Mouse (Mus musculus) neural tube, embryonic 15.5 days (tissue): ENCODE measurements around the gene Ccdc121. TPM values are rescaled to one million over a fixed set of nuclear protein-coding genes. Genes with fewer than 3 reads are reported as not detected.

Source experiments
- ATAC-seq: fragments of 200-750 bp; cut with Nextera tagmentation; 2 replicates; pipeline ENCODE4 v1.8.0; 2017; ENCODE audit warnings: mild to moderate bottlenecking, moderate TSS enrichment, moderate library complexity; ENCODE audit not compliant: low FRiP score
- H3K27ac ChIP-seq: fragments of 300-500 bp; sonication (generic); replicated peaks from 2 replicates; pipeline ENCODE4 v1.5.1; 2015; ENCODE audit warnings: mild to moderate bottlenecking, inconsistent platforms
- H3K27me3 ChIP-seq: fragments of 300-500 bp; sonication (generic); replicated peaks from 2 replicates; pipeline ENCODE4 v1.6.1; 2015; ENCODE audit warnings: inconsistent platforms
- H3K36me3 ChIP-seq: fragments of 300-500 bp; sonication (generic); 2 replicates; pipeline ENCODE4 v1.6.1; 2015; ENCODE audit warnings: inconsistent platforms
- H3K4me1 ChIP-seq: fragments of 300-500 bp; sonication (generic); 2 replicates; pipeline ENCODE4 v1.6.1; 2015; ENCODE audit warnings: inconsistent platforms
- H3K4me2 ChIP-seq: fragments of 300-500 bp; sonication (generic); 2 replicates; pipeline ENCODE4 v1.6.1; 2015; ENCODE audit warnings: inconsistent platforms, mild to moderate bottlenecking, moderate library complexity
- H3K4me3 ChIP-seq: fragments of 300-500 bp; sonication (generic); replicated peaks from 2 replicates; pipeline ENCODE4 v1.5.1; 2015; ENCODE audit warnings: mild to moderate bottlenecking, inconsistent platforms
- H3K9ac ChIP-seq: fragments of 300-500 bp; sonication (generic); replicated peaks from 2 replicates; pipeline ENCODE4 v1.6.1; 2015; ENCODE audit warnings: mild to moderate bottlenecking, inconsistent platforms
- H3K9me3 ChIP-seq: fragments of 300-500 bp; sonication (generic); replicated peaks from 2 replicates; pipeline ENCODE4 v1.6.1; 2016; ENCODE audit warnings: inconsistent platforms
- WGBS: fragments of 180-500 bp; shearing (Covaris S2); methylation state at CpG from one replicate; pipeline ENCODE4 v1.1.7; 2015; ENCODE audit warnings: mixed read lengths; 5-methylcytosine and 5-hydroxymethylcytosine counted together
- polyA plus RNA-seq: library from polyadenylated mRNA; unstranded; fragments of >200 nt; fragmentation: Nextera tagmentation; extraction: Ambion mirVana; gene quantifications from 2 replicates; pipeline ENCODE4 v1.2.1, GENCODE M21; 2015

Ccdc121 gene
- not detected in 2 replicates for polyA plus RNA-seq

DNA sequence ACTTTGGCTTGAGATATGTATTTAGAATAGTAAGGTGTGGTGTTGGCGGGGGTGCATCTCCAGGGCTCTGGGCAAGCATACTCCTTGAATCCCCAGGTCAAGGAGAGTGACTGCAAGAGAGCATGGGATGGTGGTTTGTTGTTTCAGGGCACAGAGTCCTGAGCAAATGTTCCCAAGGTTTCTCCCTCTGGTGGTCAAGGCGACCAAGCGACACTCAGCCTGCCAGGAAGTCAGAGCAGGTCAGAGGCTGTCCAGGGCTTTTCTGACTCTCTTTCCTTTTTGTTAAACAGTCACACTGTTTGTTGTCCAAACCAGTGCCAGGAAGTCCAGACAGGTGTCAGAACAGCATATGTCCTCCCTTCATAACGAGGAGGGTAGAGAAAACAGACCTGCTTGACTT lies at the start of gene Ccdc121:
Ccdc121 (minus strand) TSS at position 145 of the 400 bp plus-strand sequence.
- Histone ChIP-seq H3K9ac (no peak within 1 kb of the TSS), H3K9me3 (no peaks in the 10 kb centered on the region), H3K27me3 (no peaks in the 10 kb centered on the region), H3K4me3 (no peak within 1 kb of the TSS), H3K4me1 (no peaks in the 10 kb centered on the region), H3K4me2 (no peak within 1 kb of the TSS), H3K36me3 (no peaks in the 10 kb centered on the region), H3K27ac (no peak within 1 kb of the TSS)
- ATAC-seq, result no peak
- WGBS, result 68% methylated on average over 4 of the region's 4 CpGs

DNA sequence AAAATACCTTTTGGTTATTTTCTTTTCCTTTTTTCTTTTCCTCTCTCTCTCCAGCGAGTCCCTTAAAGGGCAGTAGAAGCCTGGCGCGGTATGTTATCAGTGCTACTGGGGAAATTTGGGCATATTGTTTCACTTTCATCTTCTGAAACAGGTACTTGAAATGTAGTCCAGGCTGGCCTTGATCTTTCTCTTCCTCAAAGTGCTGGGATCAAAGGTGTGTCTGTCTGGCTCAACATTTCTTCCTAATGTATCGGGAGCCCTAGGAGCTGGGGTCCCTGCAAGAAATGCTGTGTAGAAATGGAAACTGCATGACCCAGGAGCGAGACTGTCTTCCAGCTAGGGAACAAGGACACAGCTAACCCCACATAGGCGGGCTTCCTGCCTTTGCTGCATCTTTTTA lies 49.1 kb upstream of the Ccdc121 start:
- no peak overlapping the region for H3K9ac ChIP-seq
- H3K4me2 ChIP-seq, result no peak overlapping the region
- H3K9me3 ChIP-seq, result no peaks in the 10 kb centered on the region
- H3K4me3 ChIP-seq, result no peak overlapping the region
- peaks cover 22% of the 10 kb centered on the region for H3K4me1 ChIP-seq
- no peaks in the 10 kb centered on the region for H3K36me3 ChIP-seq
- no peak overlapping the region for H3K27ac ChIP-seq
- no peaks in the 10 kb centered on the region; the same call in 1 of the 2 replicates for H3K27me3 ChIP-seq
- no peak for ATAC-seq
- 76% methylated on average over 6 of the region's 6 CpGs for WGBS

DNA sequence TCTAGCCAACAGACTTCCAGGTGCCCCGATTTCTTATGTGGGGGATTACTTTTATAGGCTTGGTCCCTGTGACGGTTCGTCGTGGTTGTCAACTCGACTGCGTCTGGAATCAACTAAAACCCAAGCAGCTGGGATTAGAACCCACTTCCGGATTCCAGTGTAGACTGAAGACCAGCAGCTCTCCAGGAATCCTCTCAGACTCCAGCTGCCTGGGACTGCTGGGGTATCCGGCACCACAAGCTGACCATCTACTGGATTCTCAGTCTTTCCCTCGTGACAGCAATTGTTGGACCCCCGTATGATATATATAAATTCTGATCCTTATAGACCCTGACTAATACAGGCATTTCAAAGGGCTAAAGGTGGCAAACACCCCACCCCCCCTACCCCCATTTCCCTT lies 48.4 kb upstream of the Ccdc121 start:
- Histone ChIP-seq H3K27ac (no peak overlapping the region), H3K4me3 (no peak overlapping the region), H3K9ac (no peak overlapping the region), H3K36me3 (no peaks in the 10 kb centered on the region), H3K27me3 (no peaks in the 10 kb centered on the region; the same call in 1 of the 2 replicates), H3K4me1 (peaks cover 22% of the 10 kb centered on the region), H3K4me2 (no peak overlapping the region), H3K9me3 (no peaks in the 10 kb centered on the region)
- 71% methylated on average over 10 of the region's 10 CpGs for WGBS
- no peak for ATAC-seq

DNA sequence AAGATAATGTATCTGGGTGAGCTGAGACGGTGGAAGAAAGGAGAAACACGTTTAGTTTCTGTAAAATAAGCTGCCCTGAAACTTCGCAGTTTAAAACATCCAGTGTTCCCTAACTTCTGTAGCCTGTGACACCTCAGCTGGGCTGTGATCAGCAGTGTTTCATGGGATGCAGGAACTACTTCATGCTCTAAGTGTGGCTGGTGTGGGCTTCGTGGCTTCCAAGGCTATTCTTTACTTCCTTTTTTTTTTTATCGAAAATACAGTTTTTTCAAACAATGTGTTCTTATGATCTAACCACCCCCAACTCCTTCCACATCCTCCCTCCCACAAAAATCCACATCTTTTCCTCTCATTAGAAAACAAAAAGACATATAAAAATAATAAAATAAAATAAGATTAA lies 44.2 kb upstream of the Ccdc121 start:
- Histone ChIP-seq H3K27ac (no peak overlapping the region), H3K9me3 (no peaks in the 10 kb centered on the region), H3K4me2 (no peak overlapping the region), H3K9ac (no peak overlapping the region), H3K36me3 (no peaks in the 10 kb centered on the region), H3K27me3 (no peaks in the 10 kb centered on the region; the same call in 1 of the 2 replicates), H3K4me3 (no peak overlapping the region), H3K4me1 (peaks cover 16% of the 10 kb centered on the region)
- WGBS, result 88% methylated on average over 5 of the region's 5 CpGs
- no peak for ATAC-seq

DNA sequence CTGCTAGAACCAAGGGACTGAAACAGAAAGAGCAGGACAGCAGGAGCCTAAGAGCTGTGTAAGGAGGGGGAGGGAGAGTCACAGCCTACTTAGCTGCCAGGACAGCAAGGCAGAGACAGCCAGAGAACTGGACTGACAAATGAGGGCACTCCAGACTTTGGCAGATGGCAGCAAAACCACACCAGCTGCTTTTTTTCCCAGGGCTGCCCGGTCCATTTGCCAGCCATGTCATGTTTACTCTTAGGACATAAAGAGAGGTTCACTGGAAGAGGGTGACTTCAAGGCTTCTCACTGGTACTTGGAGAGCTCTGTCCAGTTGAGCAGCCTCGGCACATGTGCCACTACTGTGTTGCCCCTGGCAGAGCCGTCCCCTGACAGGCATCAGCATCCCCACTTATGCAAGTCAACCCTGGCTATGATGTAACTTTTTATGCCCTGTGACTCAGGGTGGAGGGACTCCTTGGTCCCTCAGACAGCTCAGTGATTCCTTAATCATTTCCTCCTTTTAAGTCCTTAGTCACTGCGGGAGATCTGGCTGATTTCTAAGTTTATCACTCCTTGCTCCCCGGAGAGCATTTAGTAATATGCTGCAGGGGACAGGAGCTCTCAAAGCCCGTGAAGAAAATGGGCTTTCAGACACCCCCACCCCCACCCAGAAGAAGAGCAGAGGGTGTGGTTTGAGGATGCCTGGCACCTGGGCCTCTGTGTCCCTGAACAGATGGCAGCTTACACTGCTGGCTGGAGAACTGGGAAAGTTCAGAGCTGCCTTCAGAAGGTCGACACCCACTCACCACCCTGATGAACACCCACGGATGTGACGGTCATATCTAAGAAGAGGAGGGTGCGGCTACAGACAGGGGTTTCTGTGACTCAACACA lies 41.5 kb upstream of the Ccdc121 start:
- Histone ChIP-seq H3K27me3 (peaks cover 3% of the 10 kb centered on the region; the same call in 1 of the 2 replicates), H3K36me3 (no peaks in the 10 kb centered on the region), H3K4me1 (peaks cover 13% of the 10 kb centered on the region), H3K9ac (no peak overlapping the region), H3K27ac (0 out of 2 replicates have a peak overlapping the region, but pooled peaks have one; percentile 15), H3K9me3 (no peaks in the 10 kb centered on the region), H3K4me2 (no peak overlapping the region), H3K4me3 (no peak overlapping the region)
- 28% methylated on average over 10 of the region's 10 CpGs for WGBS
- peak; percentile 73 for ATAC-seq

DNA sequence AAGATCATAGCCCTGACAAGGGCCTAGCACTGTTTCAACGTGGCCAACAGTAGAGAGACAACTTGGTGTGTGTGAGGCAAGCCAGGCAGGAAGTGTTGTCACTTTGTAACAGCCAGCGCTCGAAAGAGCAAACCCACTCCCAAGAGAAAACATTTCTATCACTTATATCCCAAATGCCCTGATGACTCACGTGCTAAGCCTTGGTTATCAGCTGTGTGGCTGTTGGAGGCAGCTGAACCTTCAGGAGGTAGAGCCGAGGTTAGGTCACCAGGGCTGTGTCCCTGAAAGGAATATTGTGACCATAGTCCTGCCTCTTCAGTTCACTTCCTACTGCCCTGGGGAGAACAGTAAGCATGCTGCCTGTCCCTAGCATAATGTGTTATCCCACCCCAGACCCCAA lies 39.6 kb upstream of the Ccdc121 start:
- Histone ChIP-seq H3K9me3 (no peaks in the 10 kb centered on the region), H3K9ac (no peak overlapping the region), H3K27me3 (peaks cover 3% of the 10 kb centered on the region; the same call in 1 of the 2 replicates), H3K4me3 (no peak overlapping the region), H3K36me3 (no peaks in the 10 kb centered on the region), H3K4me1 (peaks cover 13% of the 10 kb centered on the region), H3K27ac (no peak overlapping the region), H3K4me2 (no peak overlapping the region)
- 76% methylated on average over 5 of the region's 5 CpGs for WGBS
- ATAC-seq, result no peak

DNA sequence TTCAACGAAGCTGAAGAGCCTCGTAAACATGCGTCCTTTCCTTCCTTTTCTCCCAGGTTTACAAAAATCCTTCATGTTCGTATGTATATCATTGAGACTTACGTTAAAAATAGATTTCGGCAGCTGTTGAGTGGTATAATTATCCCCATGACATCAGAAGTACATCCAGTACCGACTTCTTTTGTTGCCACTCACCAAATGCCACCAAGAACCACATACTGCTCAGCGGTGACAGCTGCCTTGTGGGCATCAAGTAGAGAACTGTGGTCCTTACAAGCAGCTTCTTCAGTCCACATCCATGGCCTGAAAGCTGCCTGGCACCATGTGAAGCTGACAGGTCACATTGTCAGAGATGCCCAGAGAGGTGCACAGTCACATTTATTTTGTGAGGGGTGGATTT lies 38.7 kb upstream of the Ccdc121 start:
- WGBS, result 92% methylated on average over 8 of the region's 8 CpGs
- peaks cover 3% of the 10 kb centered on the region; the same call in 1 of the 2 replicates for H3K27me3 ChIP-seq
- peaks cover 17% of the 10 kb centered on the region for H3K4me1 ChIP-seq
- H3K9me3 ChIP-seq, result no peaks in the 10 kb centered on the region
- H3K36me3 ChIP-seq, result no peaks in the 10 kb centered on the region
- no peak overlapping the region for H3K9ac ChIP-seq
- no peak for ATAC-seq
- H3K4me3 ChIP-seq, result no peak overlapping the region
- H3K27ac ChIP-seq, result no peak overlapping the region
- no peak overlapping the region for H3K4me2 ChIP-seq

DNA sequence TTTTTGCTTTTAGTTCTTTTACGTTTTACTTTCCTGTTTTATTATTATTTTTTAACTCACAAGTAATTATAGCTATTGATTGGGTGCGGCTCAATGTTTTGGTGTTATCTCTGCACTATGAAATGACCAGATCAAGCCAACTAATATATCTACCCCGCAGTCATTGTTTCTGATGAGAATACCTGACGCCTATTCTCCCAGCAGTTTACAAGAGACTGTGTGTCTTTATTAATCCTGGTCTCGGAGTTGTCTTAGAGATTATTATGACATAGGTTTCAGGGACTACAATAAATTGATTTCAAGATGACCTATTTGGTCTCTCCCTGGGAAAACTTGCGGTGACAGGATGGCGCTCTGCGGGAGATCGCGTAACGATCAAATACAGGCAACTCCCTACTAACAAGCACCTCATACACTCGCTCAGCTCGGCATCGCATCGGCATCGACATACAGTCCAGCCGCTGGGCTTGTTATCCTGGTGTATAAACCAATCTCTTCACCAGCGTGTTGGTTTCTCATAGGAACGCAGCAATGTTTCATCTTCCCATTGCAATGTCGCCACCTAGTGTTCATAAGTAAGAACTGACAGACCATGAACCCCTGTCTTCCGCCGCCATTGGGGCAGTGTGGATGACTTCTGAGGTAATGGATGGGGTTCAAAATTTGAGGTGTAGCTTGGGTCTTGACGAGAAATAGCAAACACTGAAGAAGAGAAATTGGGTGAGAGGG lies 34.0 kb upstream of the Ccdc121 start:
- 26% methylated on average over 23 of the region's 23 CpGs for WGBS

DNA sequence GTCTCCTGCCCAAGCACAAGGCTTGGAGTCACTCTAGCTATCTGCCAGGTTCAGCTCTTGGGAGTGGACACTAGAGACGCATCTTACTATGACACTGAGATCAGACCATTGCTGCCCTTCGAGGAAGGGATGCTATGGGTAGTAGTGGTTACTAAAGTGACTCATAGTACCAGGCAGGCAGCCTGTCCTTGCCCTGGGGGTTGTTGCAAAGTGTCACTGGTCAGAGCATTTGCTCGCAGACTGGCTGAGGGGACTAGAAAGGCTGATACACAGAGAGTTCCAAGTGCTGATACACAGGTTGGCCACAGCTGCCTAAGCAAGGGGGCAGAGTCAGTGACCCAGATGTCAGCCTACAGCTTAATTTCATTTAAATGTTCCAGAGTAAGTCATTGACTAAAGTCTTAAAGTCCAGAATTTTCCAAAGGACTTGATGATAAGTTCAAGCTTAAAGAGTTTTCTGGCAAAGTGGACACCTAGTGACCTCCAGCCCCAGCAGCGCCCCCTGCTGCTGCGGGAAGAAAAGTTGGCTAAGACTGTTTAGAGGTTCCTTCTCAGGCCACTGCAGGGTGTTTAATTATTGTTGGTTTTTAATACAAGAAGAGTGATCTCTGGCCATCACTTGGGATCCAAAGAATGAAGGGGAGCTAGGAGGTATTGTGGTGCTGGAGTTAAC lies 32.6 kb upstream of the Ccdc121 start:
- no peak overlapping the region for H3K27ac ChIP-seq
- H3K4me3 ChIP-seq, result no peak overlapping the region
- H3K4me1 ChIP-seq, result peaks cover 10% of the 10 kb centered on the region; the same call in 1 of the 2 replicates
- 0 out of 2 replicates have a peak, but pooled peaks cover 3% of the 10 kb centered on the region for H3K27me3 ChIP-seq
- WGBS, result 77% methylated on average over 5 of the region's 5 CpGs
- no peak overlapping the region for H3K9ac ChIP-seq
- no peak overlapping the region for H3K4me2 ChIP-seq
- no peaks in the 10 kb centered on the region for H3K36me3 ChIP-seq
- ATAC-seq, result no peak
- no peaks in the 10 kb centered on the region for H3K9me3 ChIP-seq

More for the DNA sequence above, 34.0 kb upstream of the Ccdc121 start:
- H3K4me1 ChIP-seq, result peaks cover 9% of the 10 kb centered on the region; the same call in 1 of the 2 replicates
- H3K36me3 ChIP-seq, result no peaks in the 10 kb centered on the region
- peak overlapping the region; percentile 52 for H3K4me2 ChIP-seq
- 0 out of 2 replicates have a peak overlapping the region, but pooled peaks have one; percentile 28 for H3K9ac ChIP-seq
- peak; percentile 78; the same call in 1 of the 2 replicates for ATAC-seq
- H3K4me3 ChIP-seq, result peak overlapping the region; percentile 24; the same call in 1 of the 2 replicates
- no peak overlapping the region for H3K27ac ChIP-seq
- H3K27me3 ChIP-seq, result 0 out of 2 replicates have a peak, but pooled peaks cover 6% of the 10 kb centered on the region
- H3K9me3 ChIP-seq, result no peaks in the 10 kb centered on the region

DNA sequence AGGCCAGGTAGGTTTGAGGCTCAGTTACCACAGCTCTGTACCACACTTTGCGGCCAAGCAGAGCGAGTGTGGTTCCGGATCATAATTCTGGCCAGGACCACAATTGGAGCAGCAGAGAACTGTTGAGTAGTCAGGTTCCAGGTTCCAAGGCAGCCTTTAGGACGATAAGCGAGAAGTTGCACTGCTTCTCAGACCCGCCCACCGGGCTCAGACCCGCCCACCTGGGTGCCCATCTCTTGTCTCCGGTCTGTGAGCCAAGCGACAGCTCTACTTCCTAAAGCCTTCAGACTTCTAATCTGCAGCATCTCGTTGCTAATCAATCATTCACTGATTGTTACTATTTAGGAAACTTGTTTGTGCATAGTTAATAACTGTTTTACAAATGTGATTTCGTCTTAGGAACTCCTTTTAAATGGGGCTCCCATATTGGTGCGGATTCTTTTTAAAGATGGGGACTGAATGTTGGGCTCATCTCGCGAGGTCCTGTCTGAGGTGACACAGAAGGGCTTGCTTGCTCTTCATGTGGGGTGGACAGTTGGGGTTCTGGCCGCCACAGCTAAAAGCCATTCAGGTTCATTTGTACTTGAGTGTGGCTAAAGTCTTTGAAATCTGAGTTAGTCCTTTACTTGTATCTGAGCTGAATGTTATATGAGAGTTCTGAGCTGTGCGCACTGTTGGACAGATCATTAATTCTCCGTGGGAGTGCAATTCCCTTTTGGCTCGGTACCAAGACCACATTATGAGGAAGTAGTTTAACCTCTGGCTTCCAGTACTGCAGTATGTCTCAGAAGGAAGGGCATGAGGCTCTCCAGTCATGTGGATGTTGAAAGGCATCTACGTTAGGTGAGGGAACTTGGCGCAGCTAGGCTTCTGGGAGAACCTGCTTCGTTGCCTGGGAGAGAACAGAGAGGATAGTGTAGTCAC lies 28.9 kb upstream of the Ccdc121 start:
- WGBS, result 69% methylated on average over 22 of the region's 22 CpGs
- Histone ChIP-seq H3K4me1 (peaks cover 12% of the 10 kb centered on the region; the same call in 1 of the 2 replicates), H3K36me3 (no peaks in the 10 kb centered on the region)

More for the DNA sequence above, 28.9 kb upstream of the Ccdc121 start:
- Histone ChIP-seq H3K4me3 (no peak overlapping the region), H3K27me3 (0 out of 2 replicates have a peak, but pooled peaks cover 3% of the 10 kb centered on the region), H3K27ac (0 out of 2 replicates have a peak overlapping the region, but pooled peaks have one; percentile 2), H3K9ac (no peak overlapping the region), H3K4me2 (no peak overlapping the region), H3K9me3 (no peaks in the 10 kb centered on the region)
- no peak for ATAC-seq
